Mouse (Mus musculus) heart, embryonic 14.5 days (tissue): Measurements from ENCODE around the gene Atp1b3. TPM values are rescaled to one million over a fixed set of nuclear protein-coding genes. Genes with fewer than 3 reads are reported as not detected.
A peak's percentile ranks its signal among the peaks of the same experiment; 100 is the strongest.

Experiments used
- ATAC-seq: fragments of 200-750 bp; cut with Nextera tagmentation; 2 replicates; pipeline ENCODE4 v1.8.0; 2017; ENCODE audit warnings: low read depth, moderate TSS enrichment; ENCODE audit not compliant: insufficient number of reproducible peaks, insufficient read depth, low FRiP score
- H3K27ac ChIP-seq, 2 experiments: fragments of 200-500 bp in 1 of 2; fragments of 300-500 bp in 1 of 2; sonication (generic) in 1 of 2; replicated peaks in 1 of 2; 2 replicates each; pipeline ENCODE4 v1.5.1; 2012 to 2014; ENCODE audit warnings: low read depth in 2 of 2, low read length in 2 of 2, control low read depth in 1 of 2, mild to moderate bottlenecking in 1 of 2, mixed read lengths in 1 of 2; ENCODE audit not compliant: control insufficient read depth in 1 of 2, insufficient read depth in 1 of 2
- H3K27me3 ChIP-seq: fragments of 300-500 bp; sonication (generic); 2 replicates; pipeline ENCODE4 v1.6.1; 2014; ENCODE audit warnings: mild to moderate bottlenecking, low read length, control low read depth; ENCODE audit not compliant: control insufficient read depth, insufficient read depth
- H3K36me3 ChIP-seq: fragments of 300-500 bp; sonication (generic); 2 replicates; pipeline ENCODE4 v1.6.1; 2014; ENCODE audit warnings: mild to moderate bottlenecking, control low read depth, low read length, mixed read lengths; ENCODE audit not compliant: control insufficient read depth, insufficient read depth
- H3K4me1 ChIP-seq, 2 experiments: fragments of 200-500 bp in 1 of 2; fragments of 300-500 bp in 1 of 2; sonication (generic) in 1 of 2; 2 replicates each; pipeline ENCODE4 v1.6.1; 2012 to 2014; ENCODE audit warnings: low read length in 2 of 2, control low read depth in 1 of 2, mixed read lengths in 1 of 2; ENCODE audit not compliant: control insufficient read depth in 2 of 2, insufficient read depth in 2 of 2
- H3K4me2 ChIP-seq: fragments of 300-500 bp; sonication (generic); 2 replicates; pipeline ENCODE4 v1.6.1; 2014; ENCODE audit warnings: mild to moderate bottlenecking, low read length
- H3K4me3 ChIP-seq, 2 experiments: fragments of 200-500 bp in 1 of 2; fragments of 300-500 bp in 1 of 2; sonication (generic) in 1 of 2; 2 replicates each; pipeline ENCODE4 v1.5.1; 2012 to 2014; ENCODE audit warnings: low read length in 2 of 2, mild to moderate bottlenecking in 2 of 2, control low read depth in 1 of 2, low read depth in 1 of 2, moderate library complexity in 1 of 2; ENCODE audit not compliant: control insufficient read depth in 1 of 2, insufficient read depth in 1 of 2
- H3K9ac ChIP-seq: fragments of 300-500 bp; sonication (generic); 2 replicates; pipeline ENCODE4 v1.6.1; 2014; ENCODE audit warnings: mild to moderate bottlenecking, low read length
- H3K9me3 ChIP-seq: fragments of 300-500 bp; sonication (generic); 2 replicates; pipeline ENCODE4 v1.6.1; 2016; ENCODE audit warnings: low read length, control low read depth; ENCODE audit not compliant: control insufficient read depth
- WGBS: fragments of 180-500 bp; shearing (Covaris S2); extraction: QIAGEN DNeasy Blood & Tissue Kit; methylation state at CpG from one replicate; pipeline ENCODE4 v1.1.7; 2014; 5-methylcytosine and 5-hydroxymethylcytosine counted together
- polyA plus RNA-seq: library from polyadenylated mRNA; unstranded; fragments of >200 nt; fragmentation: Nextera tagmentation; extraction: Ambion mirVana; gene quantifications from 2 replicates; pipeline ENCODE4 v1.2.1, GENCODE M21; 2014

The Atp1b3 gene
- polyA plus RNA-seq, 1 experiment from 2014 or later: 135 TPM

GRCm38 (mm10) chr9:96348885-96349284 lies 15.4 kb downstream of the Atp1b3 start:
- no peak for ATAC-seq
- Histone ChIP-seq H3K27me3 (no peaks in the 10 kb centered on the region), H3K9ac (no peak overlapping the region), H3K4me1 (peaks cover 6 to 32% of the 10 kb centered on the region in 2 experiments), H3K27ac (peak overlapping the region in 1 of 2 experiments; percentile 49; a peak in 1 of 4 replicates), H3K4me2 (no peak overlapping the region), H3K36me3 (peaks cover 18% of the 10 kb centered on the region), H3K4me3 (no peak overlapping the region), H3K9me3 (no peaks in the 10 kb centered on the region)
- WGBS: 46% methylated on average over 5 of the region's 5 CpGs

GRCm38 (mm10) chr9:96345750-96346149 lies 18.5 kb downstream of the Atp1b3 start:
- Histone ChIP-seq H3K27me3 (no peaks in the 10 kb centered on the region), H3K9me3 (no peaks in the 10 kb centered on the region), H3K36me3 (peaks cover 43% of the 10 kb centered on the region), H3K4me2 (no peak overlapping the region), H3K27ac (no peak overlapping the region), H3K9ac (no peak overlapping the region), H3K4me1 (peaks cover 0 to 14% of the 10 kb centered on the region in 2 experiments; a peak in 3 of 4 replicates), H3K4me3 (no peak overlapping the region)
- ATAC-seq: no peak
- WGBS: 92% methylated on average over 3 of the region's 3 CpGs

- ATAC-seq: no peak
- no peaks in the 10 kb centered on the region for H3K9me3 ChIP-seq
- H3K27me3 ChIP-seq: no peaks in the 10 kb centered on the region
- 88% methylated on average over 5 of the region's 5 CpGs for WGBS
- H3K4me3 ChIP-seq: no peak overlapping the region
- no peak overlapping the region for H3K4me2 ChIP-seq
- no peak overlapping the region for H3K9ac ChIP-seq
- peaks cover 54% of the 10 kb centered on the region for H3K36me3 ChIP-seq
- H3K4me1 ChIP-seq: peaks cover 7 to 10% of the 10 kb centered on the region in 2 experiments
- no peak overlapping the region for H3K27ac ChIP-seq
Observed at GRCm38 (mm10) chr9:96331146-96331545, 33.1 kb downstream of the Atp1b3 start.

GRCm38 (mm10) chr9:96328226-96328625 lies 36.0 kb downstream of the Atp1b3 start:
- Histone ChIP-seq H3K4me1 (peaks cover 8 to 12% of the 10 kb centered on the region in 2 experiments), H3K9ac (no peak overlapping the region), H3K4me3 (no peak overlapping the region), H3K36me3 (peaks cover 25% of the 10 kb centered on the region), H3K27me3 (no peaks in the 10 kb centered on the region), H3K9me3 (no peaks in the 10 kb centered on the region), H3K4me2 (no peak overlapping the region), H3K27ac (no peak overlapping the region)
- 84% methylated on average over 4 of the region's 4 CpGs for WGBS
- no peak for ATAC-seq

GRCm38 (mm10) chr9:96326496-96326923 lies 37.7 kb downstream of the Atp1b3 start:
- no peak for ATAC-seq
- peaks cover 21% of the 10 kb centered on the region for H3K36me3 ChIP-seq
- 36% methylated on average over 6 of the region's 6 CpGs for WGBS
- peak overlapping the region; percentile 50 to 57; a peak in 2 of 4 replicates for H3K27ac ChIP-seq
- H3K4me2 ChIP-seq: no peak overlapping the region
- H3K9me3 ChIP-seq: no peaks in the 10 kb centered on the region
- no peak overlapping the region for H3K4me3 ChIP-seq
- H3K9ac ChIP-seq: 0 out of 2 replicates have a peak overlapping the region, but pooled peaks have one; percentile 16
- H3K27me3 ChIP-seq: no peaks in the 10 kb centered on the region
- peaks cover 8 to 12% of the 10 kb centered on the region in 2 experiments for H3K4me1 ChIP-seq

- Histone ChIP-seq H3K4me2 (no peak overlapping the region), H3K9ac (no peak overlapping the region), H3K9me3 (no peaks in the 10 kb centered on the region), H3K4me1 (peaks cover 8 to 12% of the 10 kb centered on the region in 2 experiments), H3K27me3 (no peaks in the 10 kb centered on the region), H3K36me3 (peaks cover 17% of the 10 kb centered on the region; the same call in 1 of the 2 replicates), H3K27ac (no peak overlapping the region), H3K4me3 (no peak overlapping the region)
- WGBS: 56% methylated on average over 4 of the region's 4 CpGs
- no peak for ATAC-seq
Observed at GRCm38 (mm10) chr9:96324502-96324901, 39.7 kb downstream of the Atp1b3 start.

GRCm38 (mm10) chr9:96322411-96323152 lies 41.7 kb downstream of the Atp1b3 start:
- H3K9ac ChIP-seq: no peak overlapping the region
- no peaks in the 10 kb centered on the region for H3K9me3 ChIP-seq
- H3K36me3 ChIP-seq: peaks cover 19% of the 10 kb centered on the region
- ATAC-seq: no peak
- H3K27ac ChIP-seq: no peak overlapping the region
- no peak overlapping the region for H3K4me2 ChIP-seq
- WGBS: 90% methylated on average over 15 of the region's 15 CpGs
- peaks cover 8 to 12% of the 10 kb centered on the region in 2 experiments for H3K4me1 ChIP-seq
- no peak overlapping the region for H3K4me3 ChIP-seq
- no peaks in the 10 kb centered on the region for H3K27me3 ChIP-seq
